Mouse (Mus musculus): ENCODE measurements around the gene Hk1. TPM values are rescaled to one million over a fixed set of nuclear protein-coding genes. Genes with fewer than 3 reads are reported as not detected.

Hk1 gene
- polyA plus RNA-seq (2011; ENCODE audit: insufficient read length, low read depth, missing spikeins): 45.3 and 56.5 TPM in 2 replicates

GRCm38 (mm10) chr10:62379808-62380207 is at the start of gene Hk1:
Hk1 (minus strand) TSS chr10:62379908.
- H3K27ac ChIP-seq (ENCODE audit: insufficient read depth, low read length): no peak within 1 kb of the TSS
- H3K4me1 ChIP-seq (ENCODE audit: control insufficient read depth, insufficient read depth, low read length): no peaks in the 10 kb centered on the region
- TF ChIP-seq CTCF (IDR thresholded peaks at IDR 0.05; ENCODE audit: borderline replicate concordance, insufficient read depth, low read length): no peak
- no peak for TF ChIP-seq POLR2A (IDR thresholded peaks at IDR 0.05; ENCODE audit: low read depth, low read length)
- H3K4me3 ChIP-seq (ENCODE audit: insufficient read depth, low read length): no peak within 1 kb of the TSS

GRCm38 (mm10) chr10:62425081-62425871 is 45.6 kb upstream of the Hk1 start:
- Histone ChIP-seq H3K4me1 (ENCODE audit: control insufficient read depth, insufficient read depth, low read length) (no peaks in the 10 kb centered on the region), H3K27ac (ENCODE audit: insufficient read depth, low read length) (no peak overlapping the region), H3K4me3 (ENCODE audit: insufficient read depth, low read length) (no peak overlapping the region)
- TF ChIP-seq CTCF (IDR thresholded peaks at IDR 0.05; ENCODE audit: borderline replicate concordance, insufficient read depth, low read length) (no peak), POLR2A (IDR thresholded peaks at IDR 0.05; ENCODE audit: low read depth, low read length) (no peak)

- Histone ChIP-seq H3K4me1 (ENCODE audit: control insufficient read depth, insufficient read depth, low read length) (no peaks in the 10 kb centered on the region), H3K4me3 (ENCODE audit: insufficient read depth, low read length) (no peak within 1 kb of the TSS), H3K27ac (ENCODE audit: insufficient read depth, low read length) (no peak within 1 kb of the TSS)
- TF ChIP-seq CTCF (IDR thresholded peaks at IDR 0.05; ENCODE audit: borderline replicate concordance, insufficient read depth, low read length): no peak
- TF ChIP-seq POLR2A (IDR thresholded peaks at IDR 0.05; ENCODE audit: low read depth, low read length): no peak
These were observed 42.5 kb upstream of the Hk1 start, which contains the start of gene Hkdc1 for GRCm38 (mm10) chr10:62422255-62422654. Hkdc1 (minus strand) TSS chr10:62422491.

- Histone ChIP-seq H3K27ac (ENCODE audit: insufficient read depth, low read length) (no peak overlapping the region), H3K4me1 (ENCODE audit: control insufficient read depth, insufficient read depth, low read length) (no peaks in the 10 kb centered on the region), H3K4me3 (ENCODE audit: insufficient read depth, low read length) (no peak overlapping the region)
- TF ChIP-seq CTCF (IDR thresholded peaks at IDR 0.05; ENCODE audit: borderline replicate concordance, insufficient read depth, low read length) (no peak), POLR2A (IDR thresholded peaks at IDR 0.05; ENCODE audit: low read depth, low read length) (no peak)
These were observed 41.4 kb upstream of the Hk1 start for GRCm38 (mm10) chr10:62421127-62421526.

- H3K4me1 ChIP-seq (ENCODE audit: control insufficient read depth, insufficient read depth, low read length): no peaks in the 10 kb centered on the region
- no peak overlapping the region for H3K27ac ChIP-seq (ENCODE audit: insufficient read depth, low read length)
- TF ChIP-seq POLR2A (IDR thresholded peaks at IDR 0.05; ENCODE audit: low read depth, low read length) (no peak), CTCF (IDR thresholded peaks at IDR 0.05; ENCODE audit: borderline replicate concordance, insufficient read depth, low read length) (no peak)
- H3K4me3 ChIP-seq (ENCODE audit: insufficient read depth, low read length): no peak overlapping the region
These were observed 40.7 kb upstream of the Hk1 start for GRCm38 (mm10) chr10:62420399-62420798.

GRCm38 (mm10) chr10:62419422-62419821 is 39.7 kb upstream of the Hk1 start:
- H3K4me3 ChIP-seq (ENCODE audit: insufficient read depth, low read length): no peak overlapping the region
- H3K4me1 ChIP-seq (ENCODE audit: control insufficient read depth, insufficient read depth, low read length): no peaks in the 10 kb centered on the region
- no peak overlapping the region for H3K27ac ChIP-seq (ENCODE audit: insufficient read depth, low read length)
- TF ChIP-seq CTCF (IDR thresholded peaks at IDR 0.05; ENCODE audit: borderline replicate concordance, insufficient read depth, low read length) (no peak), POLR2A (IDR thresholded peaks at IDR 0.05; ENCODE audit: low read depth, low read length) (no peak)

- Histone ChIP-seq H3K27ac (ENCODE audit: insufficient read depth, low read length) (no peak overlapping the region), H3K4me3 (ENCODE audit: insufficient read depth, low read length) (no peak overlapping the region), H3K4me1 (ENCODE audit: control insufficient read depth, insufficient read depth, low read length) (no peaks in the 10 kb centered on the region)
- TF ChIP-seq CTCF (IDR thresholded peaks at IDR 0.05; ENCODE audit: borderline replicate concordance, insufficient read depth, low read length) (no peak), POLR2A (IDR thresholded peaks at IDR 0.05; ENCODE audit: low read depth, low read length) (no peak)
These were observed 39.2 kb upstream of the Hk1 start for GRCm38 (mm10) chr10:62418831-62419356.

- no peak overlapping the region for H3K4me3 ChIP-seq (ENCODE audit: insufficient read depth, low read length)
- no peak overlapping the region for H3K27ac ChIP-seq (ENCODE audit: insufficient read depth, low read length)
- H3K4me1 ChIP-seq (ENCODE audit: control insufficient read depth, insufficient read depth, low read length): peaks cover 6% of the 10 kb centered on the region; the same call in 1 of the 2 replicates
- TF ChIP-seq POLR2A (IDR thresholded peaks at IDR 0.05; ENCODE audit: low read depth, low read length) (no peak), CTCF (IDR thresholded peaks at IDR 0.05; ENCODE audit: borderline replicate concordance, insufficient read depth, low read length) (no peak)
These were observed 33.9 kb upstream of the Hk1 start for GRCm38 (mm10) chr10:62413606-62413982.

GRCm38 (mm10) chr10:62412906-62413605 is 33.3 kb upstream of the Hk1 start:
- TF ChIP-seq CTCF (IDR thresholded peaks at IDR 0.05; ENCODE audit: borderline replicate concordance, insufficient read depth, low read length) (no peak), POLR2A (IDR thresholded peaks at IDR 0.05; ENCODE audit: low read depth, low read length) (no peak)
- Histone ChIP-seq H3K27ac (ENCODE audit: insufficient read depth, low read length) (no peak overlapping the region), H3K4me3 (ENCODE audit: insufficient read depth, low read length) (no peak overlapping the region), H3K4me1 (ENCODE audit: control insufficient read depth, insufficient read depth, low read length) (peaks cover 6% of the 10 kb centered on the region; the same call in 1 of the 2 replicates)

Measured in embryonic fibroblast, embryonic 13.5 days (primary cell).